Mouse (Mus musculus): ENCODE results near the gene Kcnd1. TPM values are rescaled to one million over a fixed set of nuclear protein-coding genes. Genes with fewer than 3 reads are reported as not detected.

The Kcnd1 gene
- 1.5 and 2.1 TPM in 2 replicates for polyA plus RNA-seq (2015; fragmentation: Nextera tagmentation; extraction: Ambion mirVana)

DNA sequence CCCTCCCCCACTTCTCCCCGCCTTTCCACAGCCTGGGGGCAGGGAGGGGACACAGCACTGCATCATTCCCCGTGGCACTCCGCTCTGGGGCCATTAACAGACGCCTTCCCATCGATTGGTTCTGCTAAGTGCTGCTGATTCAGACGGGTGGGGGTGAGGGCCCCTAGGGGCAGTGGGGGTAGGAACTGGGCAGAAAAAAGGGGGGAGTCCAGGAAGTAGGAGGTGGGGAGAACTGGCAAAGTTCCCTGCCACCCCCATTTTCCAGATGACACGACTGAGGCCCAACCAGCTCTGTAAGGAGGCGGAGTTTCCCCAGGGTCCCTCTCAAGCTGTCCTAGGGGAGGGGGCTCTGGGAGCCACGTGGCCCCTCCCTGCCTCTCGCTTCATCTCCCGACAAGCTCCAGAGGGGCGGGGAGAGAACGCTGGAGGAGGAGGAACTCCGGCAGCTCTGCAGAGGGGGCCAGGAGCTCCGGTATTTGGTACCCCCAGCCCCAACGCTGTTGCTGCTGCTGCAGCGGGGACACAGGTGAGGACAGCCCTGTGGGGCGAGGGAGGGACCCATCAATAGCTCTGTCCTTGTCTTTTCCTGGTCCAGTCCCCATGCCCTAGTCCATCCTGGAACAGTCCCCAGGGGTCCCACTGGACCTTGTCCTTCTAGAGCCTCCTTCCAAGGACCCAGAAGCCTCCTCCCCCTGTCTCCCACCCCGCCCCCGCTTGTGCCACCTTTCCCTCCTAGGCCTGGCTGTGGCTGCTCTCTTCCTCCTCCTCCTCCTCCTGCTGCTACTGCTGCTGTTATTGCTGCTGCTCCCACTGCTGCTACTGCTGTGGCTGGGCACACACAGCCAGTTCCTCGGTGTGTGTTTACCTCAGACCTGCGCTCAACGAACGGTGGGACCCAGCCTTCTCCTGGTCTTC is at the start of gene Kcnd1:
Kcnd1 (plus strand) TSS at position 425 of the 915 bp plus-strand sequence.
- Histone ChIP-seq H3K9ac (peak within 1 kb of the TSS; percentile 47), H3K4me1 (replicated peaks) (no peaks in the 10 kb centered on the region), H3K27ac (no peak within 1 kb of the TSS), H3K4me2 (replicated peaks) (peak within 1 kb of the TSS; percentile 69), H3K9me3 (no peaks in the 10 kb centered on the region), H3K36me3 (no peaks in the 10 kb centered on the region), H3K4me3 (replicated peaks) (peak within 1 kb of the TSS; percentile 34), H3K27me3 (replicated peaks) (no peaks in the 10 kb centered on the region)
- WGBS = 15% methylated on average over 21 of the region's 24 CpGs
- ATAC-seq = peak; percentile 84

DNA sequence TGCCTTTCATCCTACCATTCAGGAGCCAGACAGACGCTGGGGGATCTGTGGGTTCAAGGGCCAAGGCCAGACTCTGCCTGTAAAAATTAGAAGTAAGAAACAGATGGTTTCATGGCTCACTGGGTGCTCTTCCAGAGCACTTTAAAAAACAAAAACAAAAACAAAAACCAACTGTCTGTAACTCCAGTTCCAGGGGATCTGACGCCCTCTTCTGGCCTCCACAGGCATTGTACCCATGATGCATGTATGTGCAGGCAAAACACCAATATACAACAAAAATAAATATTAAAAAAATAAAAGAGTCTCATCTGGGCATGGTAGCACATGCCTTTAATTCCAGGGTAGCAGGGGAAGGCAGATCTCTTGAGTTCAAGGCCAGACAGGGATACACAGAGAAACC is 49.3 kb upstream of the Kcnd1 start:
- peaks cover 2% of the 10 kb centered on the region; the same call in 1 of the 2 replicates for H3K36me3 ChIP-seq
- no peak for ATAC-seq
- H3K27me3 ChIP-seq (replicated peaks) = no peaks in the 10 kb centered on the region

DNA sequence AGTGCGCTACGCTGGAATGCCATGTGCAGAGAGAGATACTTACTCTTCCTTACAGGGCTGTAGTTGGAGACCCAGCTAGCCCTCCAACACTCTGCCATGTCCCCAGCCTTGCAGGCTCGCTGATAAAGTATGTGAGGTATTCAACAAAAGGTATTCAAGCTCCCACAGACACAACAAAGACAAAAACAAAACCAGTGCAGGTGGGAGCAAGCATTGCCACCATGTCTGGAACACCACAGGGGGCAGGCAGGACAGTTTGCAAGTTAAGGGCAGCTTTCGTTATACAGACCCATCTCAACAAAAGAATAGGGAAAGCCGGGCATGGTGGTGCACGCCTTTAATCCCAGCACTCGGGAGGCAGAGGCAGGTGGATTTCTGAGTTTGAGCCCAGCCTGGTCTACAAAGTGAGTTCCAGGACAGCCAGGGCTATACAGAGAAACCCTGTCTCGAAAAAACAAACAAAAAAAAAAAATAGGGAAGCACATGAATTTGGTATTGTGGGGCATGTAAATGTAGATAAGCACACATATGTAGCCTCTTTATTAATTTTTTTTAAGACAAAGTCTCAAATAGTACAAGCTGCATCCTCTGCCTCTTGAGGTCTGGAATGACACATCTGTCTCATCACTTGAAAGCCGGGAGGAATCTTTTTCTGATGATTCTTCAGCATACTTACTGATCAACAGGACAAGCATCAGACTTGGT is 46.4 kb upstream of the Kcnd1 start:
- no peak overlapping the region for H3K27ac ChIP-seq
- H3K4me1 ChIP-seq (replicated peaks) = no peaks in the 10 kb centered on the region
- H3K9me3 ChIP-seq = no peaks in the 10 kb centered on the region
- no peaks in the 10 kb centered on the region for H3K27me3 ChIP-seq (replicated peaks)
- peaks cover 1% of the 10 kb centered on the region; the same call in 1 of the 2 replicates for H3K36me3 ChIP-seq
- 72% methylated on average over 9 of the region's 9 CpGs for WGBS
- ATAC-seq = no peak
- H3K4me3 ChIP-seq (replicated peaks) = no peak overlapping the region
- H3K4me2 ChIP-seq (replicated peaks) = no peak overlapping the region
- H3K9ac ChIP-seq = no peak overlapping the region

More for the DNA sequence above, 49.3 kb upstream of the Kcnd1 start:
- Histone ChIP-seq H3K4me2 (replicated peaks) (no peak overlapping the region), H3K9ac (no peak overlapping the region), H3K9me3 (no peaks in the 10 kb centered on the region), H3K4me3 (replicated peaks) (no peak overlapping the region), H3K4me1 (replicated peaks) (no peaks in the 10 kb centered on the region), H3K27ac (no peak overlapping the region)
- WGBS = 60% methylated on average over 2 of the region's 2 CpGs

DNA sequence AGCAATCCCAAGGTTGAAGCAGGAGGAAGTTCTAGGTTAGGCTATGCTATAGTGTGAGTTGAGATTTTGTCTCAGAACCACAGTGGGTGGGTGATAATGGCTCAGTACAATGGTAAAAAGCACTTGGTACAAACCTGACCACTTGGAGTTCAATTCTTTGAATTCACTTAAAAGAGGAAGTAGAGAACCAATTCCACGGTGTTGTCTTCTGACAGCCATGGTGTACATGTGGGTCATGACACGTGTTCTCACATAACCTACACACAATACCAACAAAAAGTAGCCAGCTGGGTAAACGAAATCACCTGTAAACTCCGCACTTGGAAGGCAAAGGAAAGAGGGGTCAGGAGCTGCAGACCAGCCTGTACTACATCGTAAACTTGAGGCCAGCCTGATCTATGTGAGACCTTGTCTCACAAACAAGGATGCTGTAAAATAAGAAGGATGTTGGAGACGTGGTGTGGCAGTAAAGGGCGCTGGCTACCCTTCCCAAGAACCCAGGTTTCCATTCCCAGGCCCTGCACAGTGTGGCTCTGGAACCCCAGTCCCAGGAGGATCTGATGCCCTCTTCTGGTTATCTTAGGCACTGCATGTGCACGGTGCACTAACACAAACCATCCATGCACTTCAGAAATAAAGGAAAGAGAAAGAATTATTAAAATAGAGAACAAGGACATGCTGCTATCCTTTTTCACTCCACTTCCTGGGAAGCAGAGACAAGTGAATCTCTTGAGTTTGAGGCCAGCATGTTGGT is 45.6 kb upstream of the Kcnd1 start:
- Histone ChIP-seq H3K27me3 (replicated peaks) (no peaks in the 10 kb centered on the region), H3K27ac (no peak overlapping the region), H3K4me3 (replicated peaks) (no peak overlapping the region), H3K36me3 (no peaks in the 10 kb centered on the region), H3K9ac (no peak overlapping the region), H3K4me1 (replicated peaks) (no peaks in the 10 kb centered on the region), H3K9me3 (no peaks in the 10 kb centered on the region), H3K4me2 (replicated peaks) (no peak overlapping the region)
- ATAC-seq = peak; percentile 71
- WGBS = 50% methylated on average over 8 of the region's 8 CpGs

DNA sequence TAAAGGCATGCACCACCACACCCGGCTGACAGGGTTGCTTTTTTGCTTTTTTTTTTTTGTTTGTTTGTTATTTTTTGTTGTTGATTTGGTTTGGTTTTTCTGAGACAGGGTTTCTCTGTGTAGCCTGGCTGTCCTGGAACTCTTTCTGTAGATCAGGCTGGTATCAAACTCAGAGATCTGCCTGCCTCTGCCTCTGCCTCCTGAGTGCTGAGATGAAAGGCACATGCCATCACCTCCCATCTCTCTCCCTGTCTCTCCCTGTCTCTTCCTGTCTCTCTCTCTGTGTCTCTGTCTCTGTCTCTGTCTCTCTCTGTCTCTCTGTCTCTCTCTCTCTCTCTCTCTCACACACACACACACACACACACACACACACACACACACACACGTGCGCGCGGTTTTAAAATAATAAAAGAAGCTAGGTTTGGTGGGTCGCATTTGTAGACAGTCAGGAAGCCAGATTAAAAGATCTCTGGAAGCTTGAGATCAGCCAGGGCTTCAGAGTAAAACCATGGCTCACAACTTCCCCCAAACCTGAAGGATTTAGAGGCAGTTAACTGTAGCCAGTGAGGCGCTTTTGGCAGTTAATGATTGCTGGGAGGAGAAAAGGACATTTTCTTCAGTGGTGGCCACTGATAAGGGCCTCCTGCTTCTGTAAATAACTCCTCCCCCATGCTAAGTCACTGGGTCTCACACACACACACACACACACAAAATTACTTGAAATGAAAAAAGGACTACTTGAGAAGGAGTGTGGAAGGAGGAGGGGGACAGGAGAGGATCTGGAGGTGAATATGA is 43.4 kb upstream of the Kcnd1 start:
- H3K9ac ChIP-seq = no peak overlapping the region
- no peaks in the 10 kb centered on the region for H3K36me3 ChIP-seq
- H3K9me3 ChIP-seq = no peaks in the 10 kb centered on the region
- ATAC-seq = peak; percentile 52; the same call in 1 of the 2 replicates
- H3K4me3 ChIP-seq (replicated peaks) = no peak overlapping the region
- H3K4me1 ChIP-seq (replicated peaks) = no peaks in the 10 kb centered on the region
- H3K27ac ChIP-seq = no peak overlapping the region
- H3K4me2 ChIP-seq (replicated peaks) = no peak overlapping the region
- no peaks in the 10 kb centered on the region for H3K27me3 ChIP-seq (replicated peaks)
- WGBS = 65% methylated on average over 7 of the region's 7 CpGs

DNA sequence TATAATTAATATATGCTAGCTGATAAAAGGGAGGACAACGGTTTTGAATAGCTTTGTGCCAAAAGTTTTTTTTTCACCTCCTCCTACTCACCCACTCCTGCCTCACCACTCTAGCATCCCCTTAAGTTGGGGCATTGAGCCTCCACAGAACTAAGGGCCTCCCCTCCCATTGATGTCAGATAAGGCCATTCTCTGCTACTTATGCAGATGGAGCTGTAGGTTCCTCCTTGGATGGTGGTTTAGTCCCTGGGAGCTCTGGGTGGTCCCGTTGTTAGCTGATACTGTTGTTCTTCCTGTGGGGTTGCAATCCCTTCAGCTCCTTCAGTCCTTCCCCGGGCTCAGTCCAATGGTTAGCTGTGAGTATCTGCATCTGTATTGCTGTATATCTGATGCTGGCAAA is 42.8 kb upstream of the Kcnd1 start:
- H3K36me3 ChIP-seq = no peaks in the 10 kb centered on the region
- H3K9ac ChIP-seq = no peak overlapping the region
- H3K27ac ChIP-seq = no peak overlapping the region
- no peaks in the 10 kb centered on the region for H3K9me3 ChIP-seq
- WGBS = 19% methylated on average over 3 of the region's 3 CpGs
- ATAC-seq = no peak
- no peaks in the 10 kb centered on the region for H3K27me3 ChIP-seq (replicated peaks)
- H3K4me1 ChIP-seq (replicated peaks) = no peaks in the 10 kb centered on the region
- no peak overlapping the region for H3K4me2 ChIP-seq (replicated peaks)
- H3K4me3 ChIP-seq (replicated peaks) = no peak overlapping the region

DNA sequence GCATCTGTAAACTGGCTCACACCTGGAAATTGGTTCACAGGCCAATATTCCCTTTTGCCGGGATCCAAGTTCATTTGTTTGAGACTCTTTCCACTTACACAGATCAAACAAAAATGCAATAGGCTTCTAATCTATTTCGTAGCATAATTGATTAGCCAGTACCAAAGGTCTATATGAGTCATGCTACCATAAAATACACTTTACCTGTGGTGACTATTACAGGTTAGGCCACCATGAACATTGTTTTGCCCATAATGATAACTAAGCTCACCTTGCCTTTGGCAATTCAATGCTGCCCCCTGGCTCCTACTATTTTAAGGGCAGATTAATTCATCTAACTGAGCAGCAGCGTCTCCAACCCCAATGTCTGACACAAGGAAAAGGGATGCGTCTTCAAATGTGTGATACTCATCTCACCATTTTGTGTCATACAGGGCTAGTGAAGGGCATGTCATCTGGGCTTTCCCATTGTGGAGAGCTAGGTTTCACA is 39.4 kb upstream of the Kcnd1 start:
- Histone ChIP-seq H3K9me3 (no peaks in the 10 kb centered on the region), H3K27me3 (replicated peaks) (no peaks in the 10 kb centered on the region), H3K4me1 (replicated peaks) (no peaks in the 10 kb centered on the region), H3K4me3 (replicated peaks) (no peak overlapping the region), H3K27ac (no peak overlapping the region), H3K9ac (no peak overlapping the region), H3K36me3 (no peaks in the 10 kb centered on the region), H3K4me2 (replicated peaks) (no peak overlapping the region)
- peak; percentile 70 for ATAC-seq
- 63% methylated on average over 4 of the region's 4 CpGs for WGBS

DNA sequence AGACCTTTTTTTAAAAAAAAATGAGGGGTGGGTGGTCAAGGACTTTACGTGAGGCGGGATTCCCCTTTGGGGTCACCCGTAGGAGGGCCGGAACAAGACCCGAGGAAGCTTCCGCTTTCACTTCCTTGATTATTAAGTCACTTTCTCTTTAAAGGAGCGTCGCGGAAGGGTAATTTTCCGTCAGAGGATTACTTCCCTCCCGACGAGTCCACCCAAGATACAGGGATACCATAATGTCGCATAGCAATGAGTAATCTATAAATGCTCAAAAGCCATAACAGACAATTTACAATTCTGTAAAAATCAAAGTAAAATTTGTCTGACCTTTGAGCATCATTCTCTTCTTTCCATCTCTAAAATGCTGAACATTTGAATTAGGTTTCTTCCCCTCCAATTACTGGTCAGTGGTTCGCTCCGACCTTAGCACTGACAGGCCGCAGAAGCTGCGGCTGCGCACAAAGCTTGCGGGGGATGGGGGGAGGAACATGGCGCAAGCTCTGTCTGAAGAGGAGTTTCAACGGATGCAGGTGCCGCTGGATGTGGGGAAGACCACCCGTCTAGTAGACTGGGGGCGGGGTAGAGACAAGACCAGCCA is 32.5 kb upstream of the Kcnd1 start, which contains the start of gene Gripap1:
Gripap1 (plus strand) TSS at position 224 of the 595 bp plus-strand sequence.
- Histone ChIP-seq H3K4me1 (replicated peaks) (no peaks in the 10 kb centered on the region), H3K9ac (peak within 1 kb of the TSS; percentile 49), H3K36me3 (no peaks in the 10 kb centered on the region), H3K27me3 (replicated peaks) (no peaks in the 10 kb centered on the region), H3K4me2 (replicated peaks) (peak within 1 kb of the TSS; percentile 51), H3K27ac (no peak within 1 kb of the TSS), H3K9me3 (no peaks in the 10 kb centered on the region), H3K4me3 (replicated peaks) (peak within 1 kb of the TSS; percentile 54)
- ATAC-seq = peak; percentile 93
- 16% methylated on average over 24 of the region's 24 CpGs for WGBS

DNA sequence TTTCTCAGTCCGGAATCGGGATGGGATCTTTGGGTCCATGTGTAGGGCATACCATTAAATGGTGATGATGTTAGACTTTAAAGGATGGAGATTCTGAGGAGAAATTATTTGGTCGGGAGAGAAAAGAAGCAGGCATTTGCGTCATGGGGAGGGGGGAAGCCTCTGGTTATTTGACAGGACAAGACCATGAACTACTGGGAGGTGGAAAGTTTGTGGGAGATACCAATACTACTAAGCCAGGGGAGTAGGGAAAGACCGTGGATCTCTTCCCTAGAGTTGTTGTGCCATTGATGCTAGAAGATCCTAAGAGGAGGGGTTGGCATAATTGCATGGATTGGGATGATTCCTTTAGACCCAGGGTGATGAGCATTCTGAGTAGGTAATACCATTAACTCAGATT is 31.8 kb upstream of the Kcnd1 start:
- no peaks in the 10 kb centered on the region for H3K9me3 ChIP-seq
- peak overlapping the region; percentile 54 for H3K4me3 ChIP-seq (replicated peaks)
- H3K4me2 ChIP-seq (replicated peaks) = peak overlapping the region; percentile 51
- ATAC-seq = 0 out of 2 replicates have a peak, but pooled peaks have one; percentile 24
- 27% methylated on average over 5 of the region's 5 CpGs for WGBS
- H3K27ac ChIP-seq = no peak overlapping the region
- no peaks in the 10 kb centered on the region for H3K36me3 ChIP-seq
- H3K4me1 ChIP-seq (replicated peaks) = no peaks in the 10 kb centered on the region
- peak overlapping the region; percentile 49; the same call in 1 of the 2 replicates for H3K9ac ChIP-seq
- H3K27me3 ChIP-seq (replicated peaks) = no peaks in the 10 kb centered on the region

DNA sequence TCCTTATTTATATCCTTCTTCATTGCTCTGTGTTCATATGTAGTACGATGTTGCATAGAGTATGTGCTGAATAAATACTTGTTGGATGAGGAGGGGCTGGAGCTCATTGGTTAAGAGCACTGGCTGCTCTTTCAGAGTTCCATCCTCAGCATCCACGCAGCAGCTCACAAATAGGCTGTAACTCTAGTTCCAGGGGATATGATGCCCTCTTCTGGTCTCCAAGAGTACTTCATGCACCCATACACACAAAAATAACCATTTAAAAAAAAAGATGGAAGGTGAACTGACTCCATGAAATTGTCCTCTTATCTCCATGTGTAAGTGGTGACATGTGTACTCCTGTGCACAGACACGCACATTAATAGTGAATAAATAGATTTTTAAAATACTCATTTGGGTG is 28.7 kb upstream of the Kcnd1 start:
- no peak overlapping the region for H3K4me2 ChIP-seq (replicated peaks)
- H3K4me1 ChIP-seq (replicated peaks) = no peaks in the 10 kb centered on the region
- no peak overlapping the region for H3K27ac ChIP-seq
- no peaks in the 10 kb centered on the region for H3K27me3 ChIP-seq (replicated peaks)
- H3K4me3 ChIP-seq (replicated peaks) = no peak overlapping the region
- no peak overlapping the region for H3K9ac ChIP-seq
- no peaks in the 10 kb centered on the region for H3K36me3 ChIP-seq
- WGBS = 51% methylated on average over 3 of the region's 3 CpGs
- H3K9me3 ChIP-seq = no peaks in the 10 kb centered on the region
- ATAC-seq = no peak

DNA sequence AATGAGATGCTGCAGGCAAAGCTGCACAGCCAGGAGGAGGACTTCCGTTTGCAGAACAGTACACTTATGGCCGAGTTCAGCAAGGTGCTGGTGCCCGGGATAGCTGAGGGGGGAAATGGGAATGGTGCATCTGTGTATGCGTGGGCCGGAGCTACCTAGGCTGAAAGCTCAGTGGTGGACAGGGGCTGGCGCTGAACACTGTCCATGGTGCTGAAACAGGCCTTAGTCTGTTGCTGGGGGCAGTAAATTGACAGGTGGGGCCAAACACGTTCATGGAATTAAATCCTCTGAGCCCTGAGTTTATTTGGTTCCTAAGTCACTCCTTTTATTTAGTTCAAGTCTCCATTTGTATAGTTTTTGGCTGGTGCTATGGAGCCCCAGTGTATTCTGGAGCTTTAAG is 27.1 kb upstream of the Kcnd1 start:
- Histone ChIP-seq H3K4me3 (replicated peaks) (no peak overlapping the region), H3K4me1 (replicated peaks) (no peaks in the 10 kb centered on the region), H3K27ac (no peak overlapping the region), H3K4me2 (replicated peaks) (no peak overlapping the region), H3K27me3 (replicated peaks) (no peaks in the 10 kb centered on the region), H3K9me3 (no peaks in the 10 kb centered on the region), H3K36me3 (no peaks in the 10 kb centered on the region), H3K9ac (no peak overlapping the region)
- no peak for ATAC-seq
- 27% methylated on average over 7 of the region's 7 CpGs for WGBS
